Mouse (Mus musculus): Measurements from ENCODE around the gene Rab6b. TPM values are rescaled to one million over a fixed set of nuclear protein-coding genes. Genes with fewer than 3 reads are reported as not detected.
A peak's percentile ranks its signal among the peaks of the same experiment; 100 is the strongest.
"Not testable (repeated sequence)": the region's sequence is repeated elsewhere in the genome, so short reads cannot be mapped to it uniquely, and the experiment has no call there.

The Rab6b gene
- total RNA-seq, 1 experiment from 2014 or later, result 3.5 TPM

- no peak for ATAC-seq (replicated peaks in 1 of 2; ENCODE audit: insufficient read depth in 1 of 2, low FRiP score in 2 of 2, low TSS enrichment in 1 of 2, low read depth in 1 of 2, poor library complexity in 2 of 2, severe bottlenecking in 2 of 2)
Observed at GRCm38 (mm10) chr9:103119781-103120180, 8.2 kb downstream of the Rab6b start.

- ATAC-seq (replicated peaks in 1 of 2; ENCODE audit: insufficient read depth in 1 of 2, low FRiP score in 2 of 2, low TSS enrichment in 1 of 2, low read depth in 1 of 2, poor library complexity in 2 of 2, severe bottlenecking in 2 of 2), result no peak
Observed at GRCm38 (mm10) chr9:103120231-103120630, 8.6 kb downstream of the Rab6b start.

- ATAC-seq (replicated peaks in 1 of 2; ENCODE audit: insufficient read depth in 1 of 2, low FRiP score in 2 of 2, low TSS enrichment in 1 of 2, low read depth in 1 of 2, poor library complexity in 2 of 2, severe bottlenecking in 2 of 2), result peak; percentile 40 to 58; a peak in 2 of 4 replicates
Observed at GRCm38 (mm10) chr9:103121546-103121945, 10.0 kb downstream of the Rab6b start.

GRCm38 (mm10) chr9:103124746-103125145, 13.2 kb downstream of the Rab6b start:
- no peak for ATAC-seq (replicated peaks in 1 of 2; ENCODE audit: insufficient read depth in 1 of 2, low FRiP score in 2 of 2, low TSS enrichment in 1 of 2, low read depth in 1 of 2, poor library complexity in 2 of 2, severe bottlenecking in 2 of 2)

- ATAC-seq (replicated peaks in 1 of 2; ENCODE audit: insufficient read depth in 1 of 2, low FRiP score in 2 of 2, low TSS enrichment in 1 of 2, low read depth in 1 of 2, poor library complexity in 2 of 2, severe bottlenecking in 2 of 2), result no peak
Observed at GRCm38 (mm10) chr9:103133493-103134124, 22.0 kb downstream of the Rab6b start.

- no peak for ATAC-seq (replicated peaks in 1 of 2; ENCODE audit: insufficient read depth in 1 of 2, low FRiP score in 2 of 2, low TSS enrichment in 1 of 2, low read depth in 1 of 2, poor library complexity in 2 of 2, severe bottlenecking in 2 of 2)
Observed at GRCm38 (mm10) chr9:103134450-103135030, 23.0 kb downstream of the Rab6b start.

GRCm38 (mm10) chr9:103139481-103139880, 27.9 kb downstream of the Rab6b start:
- no peak for ATAC-seq (replicated peaks in 1 of 2; ENCODE audit: insufficient read depth in 1 of 2, low FRiP score in 2 of 2, low TSS enrichment in 1 of 2, low read depth in 1 of 2, poor library complexity in 2 of 2, severe bottlenecking in 2 of 2)

GRCm38 (mm10) chr9:103140384-103140783, 28.8 kb downstream of the Rab6b start:
- ATAC-seq (replicated peaks in 1 of 2; ENCODE audit: insufficient read depth in 1 of 2, low FRiP score in 2 of 2, low TSS enrichment in 1 of 2, low read depth in 1 of 2, poor library complexity in 2 of 2, severe bottlenecking in 2 of 2), result no peak

GRCm38 (mm10) chr9:103141266-103141665, 29.7 kb downstream of the Rab6b start:
- no peak for ATAC-seq (replicated peaks in 1 of 2; ENCODE audit: insufficient read depth in 1 of 2, low FRiP score in 2 of 2, low TSS enrichment in 1 of 2, low read depth in 1 of 2, poor library complexity in 2 of 2, severe bottlenecking in 2 of 2)

GRCm38 (mm10) chr9:103143881-103144280, 32.3 kb downstream of the Rab6b start:
- ATAC-seq (replicated peaks in 1 of 2; ENCODE audit: insufficient read depth in 1 of 2, low FRiP score in 2 of 2, low TSS enrichment in 1 of 2, low read depth in 1 of 2, poor library complexity in 2 of 2, severe bottlenecking in 2 of 2), result no peak

GRCm38 (mm10) chr9:103145351-103145750, 33.8 kb downstream of the Rab6b start:
- no peak for ATAC-seq (replicated peaks in 1 of 2; ENCODE audit: insufficient read depth in 1 of 2, low FRiP score in 2 of 2, low TSS enrichment in 1 of 2, low read depth in 1 of 2, poor library complexity in 2 of 2, severe bottlenecking in 2 of 2)

- ATAC-seq (replicated peaks in 1 of 2; ENCODE audit: insufficient read depth in 1 of 2, low FRiP score in 2 of 2, low TSS enrichment in 1 of 2, low read depth in 1 of 2, poor library complexity in 2 of 2, severe bottlenecking in 2 of 2), result no peak
Observed at GRCm38 (mm10) chr9:103146257-103146656, 34.7 kb downstream of the Rab6b start.

GRCm38 (mm10) chr9:103146703-103147102, 35.1 kb downstream of the Rab6b start:
- ATAC-seq (replicated peaks in 1 of 2; ENCODE audit: insufficient read depth in 1 of 2, low FRiP score in 2 of 2, low TSS enrichment in 1 of 2, low read depth in 1 of 2, poor library complexity in 2 of 2, severe bottlenecking in 2 of 2), result peak; percentile 63 to 73

GRCm38 (mm10) chr9:103147103-103147502, 35.5 kb downstream of the Rab6b start:
- ATAC-seq (replicated peaks in 1 of 2; ENCODE audit: insufficient read depth in 1 of 2, low FRiP score in 2 of 2, low TSS enrichment in 1 of 2, low read depth in 1 of 2, poor library complexity in 2 of 2, severe bottlenecking in 2 of 2), result no peak

- ATAC-seq (replicated peaks in 1 of 2; ENCODE audit: insufficient read depth in 1 of 2, low FRiP score in 2 of 2, low TSS enrichment in 1 of 2, low read depth in 1 of 2, poor library complexity in 2 of 2, severe bottlenecking in 2 of 2), result peak; percentile 89 to 95
Observed at GRCm38 (mm10) chr9:103149074-103149799, 37.6 kb downstream of the Rab6b start.

GRCm38 (mm10) chr9:103153286-103153685, 41.7 kb downstream of the Rab6b start:
- no peak for ATAC-seq (replicated peaks in 1 of 2; ENCODE audit: insufficient read depth in 1 of 2, low FRiP score in 2 of 2, low TSS enrichment in 1 of 2, low read depth in 1 of 2, poor library complexity in 2 of 2, severe bottlenecking in 2 of 2)

- ATAC-seq (replicated peaks in 1 of 2; ENCODE audit: insufficient read depth in 1 of 2, low FRiP score in 2 of 2, low TSS enrichment in 1 of 2, low read depth in 1 of 2, poor library complexity in 2 of 2, severe bottlenecking in 2 of 2), result no peak
Observed at GRCm38 (mm10) chr9:103154568-103154967, 43.0 kb downstream of the Rab6b start.

- not testable (repeated sequence) for ATAC-seq (replicated peaks in 1 of 2; ENCODE audit: insufficient read depth in 1 of 2, low FRiP score in 2 of 2, low TSS enrichment in 1 of 2, low read depth in 1 of 2, poor library complexity in 2 of 2, severe bottlenecking in 2 of 2)
Observed at GRCm38 (mm10) chr9:103155158-103155557, 43.6 kb downstream of the Rab6b start.
